Mouse (Mus musculus) inflammation-experienced regulatory T-cells, adult 6 months (primary cell): ENCODE measurements around the gene Gm6899. TPM values are rescaled to one million over a fixed set of nuclear protein-coding genes. Genes with fewer than 3 reads are reported as not detected.
A peak's percentile ranks its signal among the peaks of the same experiment; 100 is the strongest.

Experiments used
- ATAC-seq: one replicate; pipeline ENCODE4 v1.8.0; 2017
- polyA plus RNA-seq, 3 experiments: library from polyadenylated mRNA; unstranded; fragments of 100-300 nt; shearing (Covaris generic); gene quantifications; one replicate each; pipeline ENCODE4 v1.2.1; 2017

The Gm6899 gene
- not detected for polyA plus RNA-seq

DNA sequence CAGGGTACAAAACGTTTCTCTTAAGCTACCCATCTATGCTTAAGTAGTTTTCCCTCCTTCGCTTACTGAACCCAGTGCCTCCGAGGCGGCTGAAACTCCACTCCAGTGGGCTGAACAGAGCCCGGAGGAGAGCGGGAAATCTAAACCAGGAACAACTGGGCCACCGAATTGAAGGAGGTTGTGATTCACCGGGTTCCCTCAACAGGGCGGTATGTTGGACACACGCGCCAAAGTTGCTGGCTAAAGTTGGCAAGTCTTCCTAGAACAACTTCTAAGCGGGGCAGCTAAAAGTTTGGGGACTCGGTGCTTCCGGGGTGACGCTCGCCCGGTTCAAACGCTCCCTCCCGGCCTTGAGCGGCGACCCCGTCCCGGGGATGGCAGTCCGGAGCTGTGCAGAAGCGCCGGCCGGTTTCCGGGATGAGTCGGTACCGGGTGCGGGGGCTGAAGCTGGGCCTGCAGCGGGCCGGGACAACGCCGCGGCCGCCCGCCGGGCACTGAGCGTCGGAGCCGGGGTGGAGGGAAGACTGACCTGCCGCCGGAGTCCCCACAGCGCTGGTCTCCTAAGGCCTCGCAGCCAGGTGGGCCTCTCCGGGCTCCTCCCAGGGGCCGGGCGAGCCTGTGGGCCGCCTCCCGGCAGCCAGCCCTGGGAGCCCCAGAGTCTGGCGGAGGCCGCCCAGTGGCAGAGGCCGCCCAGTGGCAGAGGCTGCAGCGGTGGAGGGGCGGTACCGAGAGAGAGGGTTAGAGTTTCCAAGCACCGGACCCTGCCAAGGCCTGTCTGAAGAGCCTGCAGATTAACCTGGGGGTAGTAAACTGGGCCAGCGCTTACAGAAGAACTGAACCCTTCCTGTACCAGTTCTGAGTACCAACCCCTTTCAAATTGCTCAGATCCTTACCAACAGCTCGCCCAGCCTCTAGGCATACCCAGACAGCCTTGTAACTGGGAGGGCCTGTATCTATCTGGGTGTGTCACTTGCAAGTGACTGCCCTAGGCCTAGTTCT, at the start of gene Gm6899, which contains the start of gene Vrk2:
Gene Gm6899, plus strand, starts transcription at position 181 of the 999 bp plus-strand sequence.
Gene Vrk2, minus strand, starts transcription at position 939 of the 999 bp plus-strand sequence.
- ATAC-seq = peak; percentile 89

DNA sequence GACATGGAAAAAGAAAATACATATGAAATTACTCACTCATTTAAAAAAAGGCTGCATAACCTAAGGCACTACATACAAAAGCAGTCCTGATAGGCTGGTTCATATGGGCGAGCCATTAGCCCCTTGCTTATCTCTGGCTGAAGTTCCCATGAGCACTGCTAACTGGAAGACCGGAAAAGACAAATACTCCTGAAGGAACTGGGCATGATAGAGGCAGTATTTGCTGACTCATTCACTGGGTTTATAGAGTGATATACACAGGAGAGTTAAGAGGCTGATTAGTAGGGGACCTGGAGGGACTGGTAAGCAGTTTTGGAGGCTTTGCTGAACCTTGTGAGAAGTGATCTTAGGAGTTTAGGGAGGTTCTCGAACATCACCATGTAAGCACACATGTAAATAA, 41.5 kb upstream of the Gm6899 start:
- no peak for ATAC-seq

DNA sequence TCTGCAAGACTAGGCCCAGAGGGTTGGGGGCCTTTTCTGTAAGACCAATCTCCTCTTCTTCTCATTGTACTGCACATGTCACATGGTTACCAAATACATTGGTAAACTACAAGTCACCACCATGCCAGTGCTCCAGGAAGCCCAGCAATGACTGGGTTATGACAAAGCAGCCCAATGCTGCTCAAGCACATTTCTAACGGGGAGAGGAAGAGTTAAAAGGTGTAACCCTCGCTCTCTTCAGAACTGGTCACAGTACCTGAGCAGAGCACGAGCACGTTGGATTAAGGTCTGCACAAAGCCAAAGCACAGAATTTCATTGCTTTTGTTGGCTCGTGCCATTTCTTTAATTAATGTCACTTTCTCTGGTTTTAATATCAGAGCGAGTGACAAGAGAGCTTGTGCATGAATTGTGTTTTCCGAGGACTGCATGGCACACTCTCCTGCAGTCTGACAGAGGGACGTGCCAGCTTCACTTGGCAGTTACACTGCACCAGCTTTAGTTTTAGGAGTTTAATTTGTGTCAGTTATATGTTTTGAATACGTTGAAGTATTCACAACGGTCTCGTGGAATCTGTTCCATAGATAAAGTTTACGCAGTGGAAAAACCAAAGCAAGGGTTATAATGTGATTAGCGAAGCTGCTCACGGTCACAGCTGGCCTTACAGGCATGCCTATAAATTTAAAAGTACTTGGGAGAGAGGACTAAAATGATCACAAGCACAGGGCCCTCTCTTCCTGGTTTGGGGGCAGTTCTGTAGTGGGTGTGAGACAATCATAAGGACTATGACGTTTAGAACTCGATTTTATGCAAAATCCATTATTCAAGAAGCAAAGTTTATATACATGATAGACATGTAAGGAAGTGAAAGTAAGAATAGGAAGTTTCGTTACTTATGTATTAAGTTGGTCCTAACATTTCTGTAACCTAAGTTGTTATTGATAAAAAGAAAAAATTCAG, 7.4 kb upstream of the Gm6899 start:
- ATAC-seq = no peak

DNA sequence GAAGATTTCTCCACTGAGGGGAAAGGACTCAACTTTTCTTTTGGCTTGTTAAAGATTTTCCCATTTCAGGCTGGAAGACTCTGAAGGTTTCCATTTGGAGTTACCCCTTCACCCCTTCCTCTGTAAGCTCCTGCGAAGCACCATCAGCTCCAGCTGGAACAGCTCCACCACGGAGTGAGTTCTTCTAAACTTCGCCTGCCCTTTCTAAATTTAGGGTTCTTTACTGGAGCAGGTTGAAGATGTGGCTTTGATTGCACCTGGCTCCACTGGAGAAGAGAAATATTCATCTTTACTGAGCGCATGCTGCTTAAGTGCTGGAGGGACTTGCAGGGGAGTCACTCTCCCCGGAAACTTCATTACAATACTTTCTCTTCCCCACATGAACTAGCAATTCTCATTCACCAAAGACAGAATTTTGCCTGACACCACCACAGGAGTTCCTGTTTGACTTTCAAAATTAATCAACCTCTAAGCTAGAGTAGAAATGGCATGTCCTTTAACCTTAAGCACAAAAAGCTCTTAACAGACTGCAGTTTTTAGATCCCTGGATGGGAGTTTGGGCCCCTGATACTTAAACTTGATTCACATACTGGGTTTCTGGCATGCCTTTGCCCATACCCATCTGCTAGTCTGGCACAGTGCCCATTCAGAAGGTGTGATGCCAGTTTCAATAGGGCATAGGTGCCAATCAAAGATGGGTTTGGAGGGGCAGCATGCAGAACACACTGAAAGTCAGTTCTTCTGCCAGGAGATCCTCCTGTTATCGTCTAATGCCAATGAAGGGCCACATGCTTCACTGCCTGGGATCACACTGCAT, 6.5 kb upstream of the Gm6899 start:
- ATAC-seq = peak; percentile 50

DNA sequence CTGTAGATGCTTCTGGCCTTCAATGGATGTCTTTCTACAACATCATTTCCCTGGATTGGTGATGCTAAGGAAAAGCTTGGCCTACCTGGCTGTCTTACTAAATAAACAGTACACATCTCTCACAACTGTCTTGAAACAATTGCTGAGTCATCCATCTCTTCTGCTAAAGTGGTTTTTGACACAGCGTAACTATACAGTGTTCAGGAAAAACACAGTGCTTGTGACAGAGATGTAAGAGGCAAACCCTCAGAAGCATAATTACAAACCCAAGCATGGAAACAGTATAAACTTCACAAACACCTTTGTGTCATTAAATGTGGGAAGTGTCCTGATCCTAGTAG, 5.9 kb upstream of the Gm6899 start:
- ATAC-seq = no peak

DNA sequence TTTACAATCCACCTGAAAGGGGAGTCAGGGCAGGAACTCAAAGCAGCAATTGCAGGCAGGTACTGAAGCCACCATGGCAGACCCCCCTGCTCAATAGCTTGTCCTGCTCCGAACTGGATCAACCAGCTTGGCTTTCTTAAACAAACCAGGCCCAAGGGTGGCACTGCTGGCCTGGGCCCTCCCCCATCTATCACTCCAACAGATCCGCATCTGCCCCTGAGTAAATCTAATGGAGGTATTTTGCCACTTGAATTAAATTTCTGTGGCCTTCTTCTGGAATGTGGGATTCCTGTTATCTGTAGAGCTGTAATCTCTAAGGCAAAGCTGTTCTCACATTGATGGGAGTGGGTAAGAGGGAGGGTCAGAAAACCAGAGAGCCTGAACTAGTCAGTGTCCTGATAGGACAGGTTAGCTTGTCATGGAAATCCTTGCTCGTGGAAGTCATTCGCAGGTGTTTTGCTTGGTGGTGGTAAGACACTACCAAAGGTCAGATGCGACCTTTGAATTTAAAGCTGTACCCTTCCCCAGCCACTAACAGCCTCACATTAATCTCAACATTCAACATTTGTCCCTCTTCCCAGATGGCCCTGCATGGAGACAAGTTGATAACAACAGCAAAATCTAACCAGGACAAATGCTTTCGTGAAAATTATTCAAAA, 517 bp upstream of the Gm6899 start:
- no peak for ATAC-seq

DNA sequence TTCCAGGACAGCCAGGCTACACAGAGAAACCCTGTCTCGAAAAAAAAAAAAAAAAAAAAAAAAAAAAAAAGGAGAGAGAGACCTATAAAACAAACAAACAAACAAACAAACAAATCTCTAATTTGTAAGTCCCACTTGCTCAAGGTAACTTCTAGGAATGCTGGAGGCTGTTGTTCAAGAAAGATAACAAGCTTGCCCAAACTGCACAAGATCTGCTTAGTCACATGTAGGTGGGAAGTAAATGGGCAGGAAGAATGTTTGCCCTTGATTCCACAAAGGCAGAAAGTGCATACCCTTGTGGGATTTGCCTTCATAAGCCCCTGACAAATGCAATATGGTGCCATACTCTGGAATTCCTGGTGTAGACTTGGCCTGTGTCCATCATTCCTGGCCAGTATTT, 1.4 kb downstream of the Gm6899 start:
- ATAC-seq = no peak

DNA sequence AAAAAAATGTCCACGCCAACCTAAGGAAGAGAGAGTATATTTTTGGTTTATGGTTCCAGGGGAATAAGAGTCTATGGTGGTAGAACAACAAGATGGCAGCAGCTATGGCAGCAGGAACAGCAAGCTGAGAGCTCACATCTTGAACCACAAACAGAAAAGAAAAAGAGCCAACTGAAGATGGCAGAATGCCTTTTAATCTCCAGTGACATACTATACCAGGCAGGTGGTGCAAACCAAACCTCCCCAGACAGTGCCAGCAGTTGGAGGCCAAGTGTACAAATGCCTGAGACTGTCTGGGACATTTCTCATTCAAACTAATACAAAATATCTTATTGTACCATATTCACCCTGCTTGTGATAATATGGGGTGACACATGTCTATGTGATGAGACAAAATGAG, 3.1 kb downstream of the Gm6899 start:
- ATAC-seq = no peak

DNA sequence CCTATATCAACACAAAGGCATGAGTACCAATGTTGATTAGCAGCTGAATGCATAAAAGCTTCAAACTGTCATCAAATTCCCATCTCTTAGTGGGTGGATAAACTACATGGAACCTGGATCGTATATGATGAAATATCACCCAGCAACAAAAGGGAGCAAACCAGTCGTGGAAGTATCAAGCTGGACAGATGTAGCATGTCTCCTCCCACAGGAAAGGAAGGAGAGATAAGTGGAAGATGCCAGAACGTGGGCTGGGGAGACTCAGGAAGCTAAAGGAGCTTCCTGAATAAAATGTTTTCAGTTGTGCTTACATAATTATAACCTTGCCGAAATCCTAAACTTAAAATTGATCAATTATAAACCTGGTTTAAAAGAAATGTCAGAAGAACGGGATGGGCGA, 4.1 kb downstream of the Gm6899 start:
- ATAC-seq = no peak

DNA sequence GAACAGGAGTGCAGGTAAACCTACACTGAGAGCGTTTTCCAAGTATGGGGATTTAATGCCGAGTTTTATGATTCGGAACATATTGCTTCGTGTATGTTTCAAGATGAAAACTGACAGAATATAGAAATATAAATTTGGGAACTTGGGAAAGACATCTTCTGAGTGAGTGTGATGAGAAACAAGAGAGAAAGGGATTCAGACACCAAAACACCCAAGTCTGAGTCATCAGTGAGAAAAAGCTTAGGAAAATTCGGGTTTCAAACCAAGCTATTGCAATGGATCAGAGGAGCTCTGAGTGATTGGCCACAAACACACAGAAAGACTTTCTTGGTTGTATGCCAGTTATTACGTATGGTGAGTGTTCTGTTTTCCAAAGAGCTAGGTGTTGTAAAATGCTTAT, 4.7 kb downstream of the Gm6899 start:
- no peak for ATAC-seq

DNA sequence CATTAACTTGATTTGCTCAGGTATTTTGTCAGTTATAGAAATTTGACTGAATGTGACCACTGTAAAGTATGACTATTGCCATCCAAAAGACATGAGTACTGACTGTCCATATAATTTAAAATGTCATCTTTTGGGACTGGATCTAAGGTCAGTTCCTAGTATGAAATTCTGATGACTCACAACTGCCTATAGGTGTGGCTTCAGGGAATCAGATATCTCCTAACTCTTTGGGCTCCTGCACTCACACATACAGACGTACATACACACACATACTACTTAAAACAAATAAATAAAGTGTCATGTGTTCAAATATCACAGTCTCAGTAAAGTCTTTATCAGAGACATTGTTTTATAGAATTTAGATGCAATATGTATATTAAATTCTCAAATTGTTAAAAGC, 5.8 kb downstream of the Gm6899 start:
- ATAC-seq = no peak

DNA sequence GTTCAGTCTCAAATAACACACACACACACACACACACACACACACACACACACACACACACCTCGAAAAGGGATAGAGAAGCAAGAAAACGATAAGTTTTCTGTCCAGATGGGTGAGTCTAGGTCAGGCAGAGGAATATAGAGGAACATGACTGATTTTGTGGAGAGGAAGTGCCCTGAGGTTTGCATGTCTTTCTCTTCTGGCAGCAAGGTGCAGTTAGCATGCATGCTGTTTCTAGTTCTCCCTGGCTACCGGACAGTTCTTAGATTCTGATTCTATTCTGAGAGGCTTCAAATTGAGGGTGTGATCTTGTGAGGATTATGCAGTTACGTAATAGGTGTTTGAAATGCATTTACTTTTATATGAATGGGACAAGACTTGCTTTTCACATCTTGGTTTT, 7.7 kb downstream of the Gm6899 start:
- no peak for ATAC-seq

DNA sequence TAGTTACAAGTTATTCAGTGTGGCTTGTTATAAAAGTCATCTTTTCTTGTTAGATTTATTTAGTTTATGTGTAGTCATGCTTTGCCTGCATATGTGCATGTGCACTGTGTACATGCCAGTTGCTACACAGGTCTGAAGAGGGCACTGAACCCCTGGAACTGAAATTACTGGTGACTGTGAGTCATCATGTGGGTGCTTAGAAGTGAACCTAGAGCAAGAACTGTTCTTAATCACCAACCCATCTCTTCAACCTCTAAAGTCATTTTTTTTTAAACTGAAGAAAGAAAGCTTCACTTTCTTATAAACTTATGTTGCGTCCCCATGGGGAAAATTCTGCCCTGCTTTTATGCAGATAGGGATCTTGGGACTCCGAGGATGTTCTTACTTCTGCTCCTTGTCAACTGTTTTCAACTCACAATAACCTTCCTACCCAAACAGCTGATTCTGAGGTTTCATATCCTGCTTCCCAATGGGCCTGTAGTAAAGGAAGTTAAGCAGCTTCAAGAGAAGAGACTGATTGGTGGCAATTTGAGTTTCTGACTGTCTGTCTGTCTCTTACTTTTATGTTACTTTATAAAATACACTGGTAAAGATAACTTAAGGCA, 8.6 kb downstream of the Gm6899 start:
- peak; percentile 57 for ATAC-seq

DNA sequence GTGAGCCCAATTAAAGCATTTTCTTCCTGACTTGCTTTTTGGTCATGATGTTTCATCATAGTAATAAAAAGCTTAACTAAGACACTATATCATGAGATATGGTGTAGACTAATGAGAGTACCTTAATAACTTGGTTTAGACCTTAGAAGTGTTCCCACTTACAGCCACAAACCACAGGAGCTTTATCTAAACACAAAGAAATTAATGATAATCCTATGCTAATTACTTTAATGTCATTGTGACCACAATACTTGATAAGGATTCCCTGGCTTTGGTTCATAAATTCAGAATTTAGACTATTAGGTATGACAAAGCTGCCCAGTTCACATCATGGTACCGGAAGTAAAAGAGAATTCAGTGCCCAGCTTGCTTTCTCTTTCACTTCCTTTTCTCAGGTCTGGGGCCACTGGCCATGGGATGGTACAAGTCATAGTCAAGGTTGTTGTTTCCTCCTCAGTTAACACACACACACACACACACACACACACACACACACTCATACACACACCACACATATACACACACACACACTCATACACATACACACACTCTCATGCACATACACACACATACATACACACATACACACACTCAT, 11.1 kb downstream of the Gm6899 start:
- no peak for ATAC-seq

DNA sequence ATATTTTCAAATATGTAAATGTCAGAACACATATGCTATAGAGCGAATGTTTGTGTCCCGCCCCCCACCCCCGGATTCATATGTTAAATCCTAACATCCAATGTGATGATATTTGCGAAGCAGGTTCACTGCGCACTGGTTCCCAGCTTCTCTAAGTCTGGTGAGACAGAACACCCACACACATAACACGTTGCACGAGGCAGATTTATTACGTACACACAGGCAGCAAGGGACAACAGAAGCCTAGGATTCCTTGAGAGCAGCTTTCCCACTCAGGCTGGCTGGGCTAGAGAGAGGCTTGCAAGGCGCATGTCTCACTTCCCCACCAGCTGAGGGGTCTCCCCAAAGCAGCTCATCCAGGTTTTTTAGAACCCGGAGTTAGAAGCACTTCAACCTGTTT, 15.8 kb downstream of the Gm6899 start:
- ATAC-seq = no peak

DNA sequence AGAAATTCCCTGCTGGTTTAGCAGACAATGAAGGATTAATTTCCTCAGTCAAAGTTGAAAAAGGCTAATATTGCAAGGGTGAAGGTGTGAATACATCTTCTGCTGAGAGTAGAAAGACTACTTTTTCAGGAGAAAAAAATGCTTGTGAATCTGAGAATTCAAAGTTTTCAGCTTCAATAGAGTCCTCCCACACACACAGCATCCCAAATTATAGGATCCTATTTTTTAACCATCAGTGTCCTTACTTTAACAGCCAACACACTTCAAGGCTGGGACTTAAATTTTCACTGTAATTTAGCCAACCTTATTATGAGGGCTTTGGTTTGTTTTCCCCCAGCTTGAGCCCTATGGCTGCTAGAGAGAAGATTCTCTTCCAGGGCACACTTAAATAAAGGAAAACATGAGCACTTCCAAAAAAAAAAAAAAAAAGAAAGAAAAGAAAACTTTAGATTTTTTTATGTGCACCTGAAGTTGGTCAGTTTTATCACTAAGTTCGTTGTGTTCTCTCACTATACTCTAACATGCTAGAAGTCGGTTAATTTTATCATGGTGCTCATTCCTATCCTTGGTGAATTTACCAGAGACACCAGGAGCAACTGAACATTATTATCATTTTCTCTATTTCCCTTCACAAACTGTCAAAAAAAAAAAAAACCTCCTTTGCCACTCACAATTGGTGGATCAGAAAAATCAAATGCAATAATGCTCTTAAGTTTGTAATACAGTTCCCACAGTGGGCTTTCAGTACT, 25.6 kb downstream of the Gm6899 start:
- no peak for ATAC-seq

DNA sequence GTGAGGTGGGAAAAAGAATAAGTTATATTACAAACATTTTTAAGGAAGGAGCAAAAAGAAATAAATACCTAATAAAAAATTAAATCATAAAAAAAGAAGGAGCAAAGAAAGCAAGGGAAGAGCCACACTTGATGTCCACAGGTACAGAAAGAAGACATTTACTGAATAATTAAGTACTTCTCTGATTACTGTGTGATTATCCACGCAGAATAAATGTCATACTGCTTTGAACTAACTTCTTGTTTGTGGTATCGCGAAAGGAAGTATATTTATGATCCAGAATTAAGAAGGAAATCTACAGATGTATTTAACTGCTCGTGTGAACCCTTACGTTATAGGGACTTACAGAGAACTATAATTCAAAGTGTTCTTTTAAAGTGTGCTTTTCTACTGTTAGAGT, 29.7 kb downstream of the Gm6899 start:
- no peak for ATAC-seq

DNA sequence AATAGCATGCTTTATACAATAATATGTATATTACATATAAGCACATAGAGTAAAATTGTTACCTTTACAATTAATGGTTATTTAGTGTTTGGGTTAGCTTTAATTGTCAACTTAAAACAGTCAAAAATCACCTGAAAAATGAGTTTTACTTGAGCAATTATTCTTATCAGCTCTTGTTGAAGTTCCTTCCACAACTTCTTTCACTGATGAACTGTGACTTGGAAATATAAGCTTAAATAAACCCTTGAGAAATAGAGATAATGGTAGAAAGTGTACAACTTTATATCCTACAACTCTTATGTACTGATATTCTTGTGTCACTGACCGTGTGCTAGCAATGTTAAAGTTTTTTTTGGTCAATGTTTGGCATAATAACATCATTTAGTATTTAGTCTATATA, 43.2 kb downstream of the Gm6899 start:
- no peak for ATAC-seq

DNA sequence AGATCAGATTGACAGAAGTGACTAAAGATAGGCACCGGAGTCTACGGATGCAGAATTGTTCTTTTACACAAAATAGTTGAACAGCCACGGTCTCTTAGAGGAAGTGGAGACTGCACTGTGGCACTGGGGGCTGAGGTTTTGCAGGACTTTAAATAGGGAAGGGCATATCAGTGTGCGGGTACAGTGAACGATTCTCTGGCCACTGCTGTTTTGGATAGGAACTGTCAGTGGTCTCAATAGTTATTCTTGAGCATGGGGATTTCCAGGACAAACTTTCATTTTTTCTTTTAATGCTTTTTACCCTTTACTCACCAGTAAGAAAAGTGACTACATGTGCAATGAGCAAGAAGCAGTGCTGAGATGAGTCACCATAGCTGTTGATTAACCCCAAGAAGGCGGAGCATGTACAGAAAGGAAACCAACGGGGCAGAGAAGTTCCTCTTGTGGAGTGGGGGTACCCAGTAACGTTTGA, 47.3 kb downstream of the Gm6899 start:
- ATAC-seq = peak; percentile 99

DNA sequence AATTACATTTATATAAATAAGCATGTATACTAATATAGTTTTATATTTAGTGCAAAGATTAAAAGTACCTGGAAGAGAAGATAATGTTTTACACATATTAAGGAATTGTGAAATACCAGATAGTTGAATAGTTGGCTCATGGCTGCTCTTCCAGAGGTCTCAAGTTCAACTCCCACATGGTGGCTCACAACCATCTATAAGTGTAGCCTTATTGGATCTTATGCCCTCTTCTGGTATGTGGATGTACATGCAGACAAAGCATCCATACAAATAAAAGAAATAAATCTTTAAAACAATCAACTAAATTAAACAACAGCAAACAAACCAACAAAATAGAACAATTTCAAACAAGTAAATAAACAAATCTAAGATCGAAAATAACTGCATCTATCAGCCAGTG, 49.1 kb downstream of the Gm6899 start:
- no peak for ATAC-seq
